Mouse (Mus musculus): ENCODE measurements around the gene Plekhh1. TPM values are rescaled to one million over a fixed set of nuclear protein-coding genes. Genes with fewer than 3 reads are reported as not detected.

Gene Plekhh1
- polyA plus RNA-seq, 1 experiment from 2014 or later: 3.1 TPM

DNA sequence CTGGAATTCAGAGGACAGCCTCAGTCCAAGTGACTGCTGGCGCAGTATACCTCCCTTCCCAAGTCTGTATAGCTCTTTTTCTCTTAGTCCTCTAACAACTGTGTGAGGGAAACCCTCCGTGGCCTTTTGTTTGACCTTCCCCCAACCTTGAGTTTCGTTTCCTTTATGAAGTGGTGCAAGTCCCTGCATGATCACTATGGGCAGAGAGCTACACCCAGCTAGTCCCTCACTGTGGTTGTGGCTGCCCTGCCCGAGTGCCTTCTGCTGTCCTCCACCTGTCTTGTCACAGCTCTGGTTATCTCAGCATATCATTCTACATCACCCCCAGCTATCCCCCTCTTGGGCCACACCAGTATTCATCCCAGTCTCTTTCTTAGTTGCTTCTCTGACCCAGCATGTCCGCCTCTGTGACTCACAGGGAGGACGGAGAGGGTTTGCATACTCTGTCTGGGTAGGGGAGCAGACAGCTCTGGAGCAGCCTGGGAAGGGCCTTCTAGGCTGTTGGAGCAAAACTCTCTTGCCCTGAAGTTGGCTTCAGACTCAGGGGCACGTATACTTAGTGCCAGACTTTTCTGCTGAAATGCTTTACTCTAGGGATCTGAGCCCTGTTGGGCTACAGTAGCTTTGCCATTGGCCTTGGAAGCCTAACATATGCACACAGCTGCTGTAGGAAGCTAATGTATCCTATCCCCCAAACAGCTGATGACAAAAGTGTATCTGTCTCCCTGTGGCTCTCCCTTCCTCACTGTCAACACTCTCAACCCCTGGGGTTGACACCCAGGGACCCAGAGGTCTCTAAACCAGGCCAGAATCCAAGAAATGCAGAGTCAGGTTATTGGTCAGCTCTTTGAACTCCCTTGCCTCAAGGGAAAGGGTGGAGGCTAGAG lies 32.0 kb downstream of the Plekhh1 start:
- WGBS: 59% methylated on average over 7 of the region's 7 CpGs
- H3K27ac ChIP-seq (ENCODE audit: low read length): no peak overlapping the region; the same call in 1 of the 2 replicates

DNA sequence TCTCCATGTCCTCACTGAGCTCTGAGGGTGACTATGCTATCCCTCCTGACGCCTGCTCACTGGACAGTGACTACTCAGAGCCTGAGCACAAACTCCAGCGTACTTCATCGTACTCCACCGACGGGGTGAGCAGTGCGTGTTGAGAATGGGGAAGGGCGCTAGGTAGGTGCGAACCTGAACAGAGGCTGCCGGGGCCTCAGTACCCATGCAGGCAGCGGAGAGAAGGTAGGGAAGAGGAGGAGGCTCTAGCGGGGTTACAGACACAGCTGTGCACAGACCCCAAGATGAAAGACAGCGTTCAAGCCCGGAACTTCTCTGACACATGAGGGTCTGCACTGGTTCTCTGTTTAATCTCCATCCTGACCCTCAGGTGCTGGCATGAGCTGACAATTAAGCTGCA lies 35.5 kb downstream of the Plekhh1 start:
- Histone ChIP-seq H3K4me2 (ENCODE audit: low read depth, low read length) (no peak overlapping the region), H3K4me1 (replicated peaks; ENCODE audit: control insufficient read depth, insufficient read depth, low read length) (peaks cover 6% of the 10 kb centered on the region; the same call in 1 of the 2 replicates), H3K9ac (ENCODE audit: low read length) (no peak overlapping the region), H3K27me3 (ENCODE audit: control insufficient read depth, insufficient read depth, low read depth, low read length) (no peaks in the 10 kb centered on the region), H3K9me3 (ENCODE audit: control insufficient read depth, low read length) (no peaks in the 10 kb centered on the region), H3K36me3 (ENCODE audit: control insufficient read depth, insufficient read depth, low read length) (0 out of 2 replicates have a peak, but pooled peaks cover 2% of the 10 kb centered on the region), H3K27ac (ENCODE audit: low read length) (no peak overlapping the region), H3K4me3 (ENCODE audit: low read length) (no peak overlapping the region)
- no peak for ATAC-seq (ENCODE audit: low read depth)
- 87% methylated on average over 13 of the region's 13 CpGs for whole genome bisulfite sequencing

More for the DNA sequence above, 32.0 kb downstream of the Plekhh1 start:
- Histone ChIP-seq H3K4me1 (replicated peaks; ENCODE audit: control insufficient read depth, insufficient read depth, low read length) (peaks cover 6% of the 10 kb centered on the region; the same call in 1 of the 2 replicates), H3K4me3 (ENCODE audit: low read length) (no peak overlapping the region), H3K27me3 (ENCODE audit: control insufficient read depth, insufficient read depth, low read depth, low read length) (no peaks in the 10 kb centered on the region), H3K4me2 (ENCODE audit: low read depth, low read length) (no peak overlapping the region), H3K9ac (ENCODE audit: low read length) (no peak overlapping the region), H3K36me3 (ENCODE audit: control insufficient read depth, insufficient read depth, low read length) (no peaks in the 10 kb centered on the region), H3K9me3 (ENCODE audit: control insufficient read depth, low read length) (no peaks in the 10 kb centered on the region)
- peak; percentile 57; the same call in 1 of the 2 replicates for ATAC-seq (ENCODE audit: low read depth)

DNA sequence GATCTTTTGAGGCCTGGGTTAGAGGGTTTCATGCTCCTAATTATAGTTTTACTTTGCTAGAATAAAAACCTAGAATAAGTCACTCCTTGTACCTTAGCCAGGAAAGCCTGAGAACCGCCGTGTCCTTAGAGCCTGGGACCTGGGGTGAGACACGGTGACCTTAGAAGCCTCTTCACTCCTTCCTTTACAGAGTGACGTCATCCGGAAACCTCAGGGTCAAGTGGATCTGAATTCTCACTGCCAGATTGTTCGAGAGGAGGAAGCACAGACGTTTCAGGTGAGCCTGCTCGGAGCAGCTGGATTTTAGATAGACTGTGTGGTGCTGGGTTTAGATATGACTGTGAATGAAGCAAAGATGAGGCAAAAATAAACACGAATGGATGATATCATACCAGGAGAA lies 37.5 kb downstream of the Plekhh1 start:
- no peaks in the 10 kb centered on the region for H3K27me3 ChIP-seq (ENCODE audit: control insufficient read depth, insufficient read depth, low read depth, low read length)
- H3K27ac ChIP-seq (ENCODE audit: low read length): no peak overlapping the region
- H3K9ac ChIP-seq (ENCODE audit: low read length): no peak overlapping the region
- no peaks in the 10 kb centered on the region for H3K9me3 ChIP-seq (ENCODE audit: control insufficient read depth, low read length)
- 0 out of 2 replicates have a peak, but pooled peaks cover 2% of the 10 kb centered on the region for H3K36me3 ChIP-seq (ENCODE audit: control insufficient read depth, insufficient read depth, low read length)
- 54% methylated on average over 9 of the region's 9 CpGs for WGBS
- no peaks in the 10 kb centered on the region for H3K4me1 ChIP-seq (replicated peaks; ENCODE audit: control insufficient read depth, insufficient read depth, low read length)
- ATAC-seq (ENCODE audit: low read depth): no peak
- no peak overlapping the region for H3K4me3 ChIP-seq (ENCODE audit: low read length)
- H3K4me2 ChIP-seq (ENCODE audit: low read depth, low read length): no peak overlapping the region

DNA sequence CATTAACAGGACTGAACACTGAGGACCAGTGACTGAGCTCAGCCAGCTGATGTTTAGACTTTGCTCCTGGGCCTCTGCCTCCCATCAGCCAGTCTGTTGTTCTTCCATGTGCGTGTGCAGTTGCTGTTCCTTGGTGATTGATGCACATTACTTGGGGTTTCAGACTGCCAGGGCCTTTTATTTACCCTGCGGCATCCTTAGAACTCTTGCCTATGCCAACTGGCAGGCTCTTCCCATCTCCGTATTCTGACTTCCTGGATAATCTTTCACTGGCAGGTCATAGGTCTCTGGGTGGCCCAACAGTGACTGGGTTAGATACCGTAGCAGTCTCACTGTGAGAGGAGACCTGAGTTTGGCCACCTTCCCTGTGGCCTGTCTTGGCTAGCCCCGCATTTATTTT lies 38.6 kb downstream of the Plekhh1 start:
- H3K27ac ChIP-seq (ENCODE audit: low read length): no peak overlapping the region
- no peaks in the 10 kb centered on the region for H3K27me3 ChIP-seq (ENCODE audit: control insufficient read depth, insufficient read depth, low read depth, low read length)
- H3K4me2 ChIP-seq (ENCODE audit: low read depth, low read length): no peak overlapping the region
- H3K36me3 ChIP-seq (ENCODE audit: control insufficient read depth, insufficient read depth, low read length): 0 out of 2 replicates have a peak, but pooled peaks cover 2% of the 10 kb centered on the region
- WGBS: 81% methylated on average over 5 of the region's 5 CpGs
- no peaks in the 10 kb centered on the region for H3K9me3 ChIP-seq (ENCODE audit: control insufficient read depth, low read length)
- no peak overlapping the region for H3K9ac ChIP-seq (ENCODE audit: low read length)
- no peaks in the 10 kb centered on the region for H3K4me1 ChIP-seq (replicated peaks; ENCODE audit: control insufficient read depth, insufficient read depth, low read length)
- ATAC-seq (ENCODE audit: low read depth): no peak
- H3K4me3 ChIP-seq (ENCODE audit: low read length): no peak overlapping the region

DNA sequence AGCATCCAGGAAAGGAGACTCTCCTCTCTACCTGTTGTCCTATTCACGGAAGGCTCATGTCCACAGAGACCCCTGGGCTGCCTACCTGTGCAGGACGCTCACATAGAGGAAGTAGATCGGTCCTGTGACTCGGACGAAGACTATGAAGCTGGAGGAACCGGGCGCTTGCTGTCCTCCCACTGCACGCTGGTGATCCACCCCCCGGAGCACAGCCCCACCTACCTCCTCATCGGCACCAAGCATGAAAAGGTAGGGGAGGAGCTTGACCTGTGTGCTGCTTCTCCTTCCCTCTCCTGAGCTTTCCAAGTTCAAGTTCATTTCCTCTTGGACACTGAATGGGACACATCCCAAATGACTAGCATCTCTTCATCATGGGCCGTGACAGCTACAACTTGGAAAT lies 39.3 kb downstream of the Plekhh1 start:
- no peak for ATAC-seq (ENCODE audit: low read depth)
- Histone ChIP-seq H3K4me2 (ENCODE audit: low read depth, low read length) (no peak overlapping the region), H3K9ac (ENCODE audit: low read length) (no peak overlapping the region), H3K27me3 (ENCODE audit: control insufficient read depth, insufficient read depth, low read depth, low read length) (no peaks in the 10 kb centered on the region), H3K27ac (ENCODE audit: low read length) (no peak overlapping the region), H3K4me1 (replicated peaks; ENCODE audit: control insufficient read depth, insufficient read depth, low read length) (no peaks in the 10 kb centered on the region), H3K36me3 (ENCODE audit: control insufficient read depth, insufficient read depth, low read length) (0 out of 2 replicates have a peak, but pooled peaks cover 2% of the 10 kb centered on the region), H3K9me3 (ENCODE audit: control insufficient read depth, low read length) (no peaks in the 10 kb centered on the region), H3K4me3 (ENCODE audit: low read length) (no peak overlapping the region)
- 91% methylated on average over 11 of the region's 11 CpGs for WGBS

DNA sequence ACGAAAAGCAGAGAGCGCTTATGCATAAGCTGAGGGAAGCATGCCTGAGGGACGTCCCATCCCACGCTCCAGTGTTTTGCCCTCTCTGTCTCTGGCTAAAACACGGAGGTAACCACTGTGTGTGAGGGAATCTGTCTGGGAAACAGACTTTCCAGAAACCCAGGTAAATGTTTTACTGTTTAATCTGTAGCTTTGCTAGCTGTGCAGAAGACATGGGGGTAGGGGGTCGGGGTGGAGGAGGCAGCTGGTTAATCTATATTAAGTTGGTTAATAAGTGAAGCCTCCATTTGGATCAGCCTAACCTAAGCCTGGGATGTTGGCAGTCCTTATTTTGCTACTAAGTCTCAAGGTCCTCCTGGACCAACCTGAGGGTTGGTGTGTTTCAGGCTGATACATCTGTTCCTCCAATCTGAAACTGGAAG lies 40.2 kb downstream of the Plekhh1 start:
- no peaks in the 10 kb centered on the region for H3K9me3 ChIP-seq (ENCODE audit: control insufficient read depth, low read length)
- no peak overlapping the region for H3K27ac ChIP-seq (ENCODE audit: low read length)
- no peaks in the 10 kb centered on the region for H3K27me3 ChIP-seq (ENCODE audit: control insufficient read depth, insufficient read depth, low read depth, low read length)
- H3K4me1 ChIP-seq (replicated peaks; ENCODE audit: control insufficient read depth, insufficient read depth, low read length): no peaks in the 10 kb centered on the region
- H3K4me3 ChIP-seq (ENCODE audit: low read length): no peak overlapping the region
- no peak overlapping the region for H3K9ac ChIP-seq (ENCODE audit: low read length)
- H3K4me2 ChIP-seq (ENCODE audit: low read depth, low read length): no peak overlapping the region
- 88% methylated on average over 6 of the region's 6 CpGs for WGBS
- no peak for ATAC-seq (ENCODE audit: low read depth)
- 0 out of 2 replicates have a peak, but pooled peaks cover 5% of the 10 kb centered on the region for H3K36me3 ChIP-seq (ENCODE audit: control insufficient read depth, insufficient read depth, low read length)

DNA sequence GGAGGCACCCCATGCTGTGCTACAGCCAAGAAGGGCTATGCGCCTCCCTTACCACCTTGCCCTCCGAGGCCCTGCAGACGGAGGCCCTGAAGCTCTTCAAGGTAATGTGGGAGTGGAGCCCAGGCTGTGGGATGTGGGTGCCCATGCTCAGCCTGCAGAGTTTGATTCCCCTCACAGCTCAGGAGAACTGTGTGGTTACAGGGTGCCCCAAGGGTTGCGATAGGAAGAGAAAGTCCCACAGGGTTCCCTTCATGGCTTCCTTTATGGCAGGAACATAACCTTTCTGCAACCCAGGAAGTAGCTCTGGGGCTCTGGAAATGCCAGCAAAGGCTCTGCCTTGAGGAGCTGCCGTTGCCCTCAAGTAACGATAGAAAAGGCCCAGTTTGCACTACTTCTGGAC lies 41.0 kb downstream of the Plekhh1 start:
- H3K27ac ChIP-seq (ENCODE audit: low read length): no peak overlapping the region

DNA sequence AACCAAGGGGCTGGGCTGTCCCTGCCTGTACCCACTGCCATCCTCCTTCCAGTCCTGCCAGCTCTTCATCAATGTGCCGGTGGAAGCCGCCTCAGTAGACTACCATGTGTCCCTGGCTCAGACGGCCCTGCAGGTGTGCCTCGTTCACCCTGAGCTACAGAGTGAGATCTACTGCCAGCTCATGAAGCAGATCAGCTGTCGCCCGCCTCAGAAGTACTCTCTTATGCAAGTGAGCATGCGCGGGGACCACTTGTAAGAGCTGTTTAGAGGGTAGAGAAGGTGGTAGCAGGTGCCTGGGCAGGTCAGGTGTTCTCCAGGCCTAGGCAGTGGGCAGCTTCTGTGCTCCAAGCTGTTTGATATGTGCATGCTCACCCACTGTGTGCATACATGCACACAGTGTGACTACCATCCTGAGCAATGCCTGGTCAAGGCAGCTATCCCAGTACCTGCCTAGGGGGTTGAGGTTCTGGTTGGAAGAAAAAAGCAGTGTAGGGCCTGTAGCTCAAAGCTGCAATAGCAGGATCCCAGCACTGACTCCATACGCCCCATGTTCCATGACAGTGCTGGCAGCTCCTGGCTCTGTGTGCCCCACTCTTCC lies 41.9 kb downstream of the Plekhh1 start:
- 0 out of 2 replicates have a peak, but pooled peaks cover 5% of the 10 kb centered on the region for H3K36me3 ChIP-seq (ENCODE audit: control insufficient read depth, insufficient read depth, low read length)
- no peak overlapping the region for H3K4me3 ChIP-seq (ENCODE audit: low read length)
- H3K27ac ChIP-seq (ENCODE audit: low read length): no peak overlapping the region
- H3K27me3 ChIP-seq (ENCODE audit: control insufficient read depth, insufficient read depth, low read depth, low read length): no peaks in the 10 kb centered on the region
- no peak for ATAC-seq (ENCODE audit: low read depth)
- H3K4me1 ChIP-seq (replicated peaks; ENCODE audit: control insufficient read depth, insufficient read depth, low read length): no peaks in the 10 kb centered on the region
- WGBS: 64% methylated on average over 9 of the region's 9 CpGs
- no peak overlapping the region for H3K4me2 ChIP-seq (ENCODE audit: low read depth, low read length)
- no peak overlapping the region for H3K9ac ChIP-seq (ENCODE audit: low read length)
- H3K9me3 ChIP-seq (ENCODE audit: control insufficient read depth, low read length): no peaks in the 10 kb centered on the region

More for the DNA sequence above, 41.0 kb downstream of the Plekhh1 start:
- WGBS: 87% methylated on average over 6 of the region's 6 CpGs
- Histone ChIP-seq H3K27me3 (ENCODE audit: control insufficient read depth, insufficient read depth, low read depth, low read length) (no peaks in the 10 kb centered on the region), H3K9ac (ENCODE audit: low read length) (no peak overlapping the region), H3K4me1 (replicated peaks; ENCODE audit: control insufficient read depth, insufficient read depth, low read length) (no peaks in the 10 kb centered on the region), H3K9me3 (ENCODE audit: control insufficient read depth, low read length) (no peaks in the 10 kb centered on the region), H3K4me3 (ENCODE audit: low read length) (no peak overlapping the region), H3K36me3 (ENCODE audit: control insufficient read depth, insufficient read depth, low read length) (0 out of 2 replicates have a peak, but pooled peaks cover 5% of the 10 kb centered on the region), H3K4me2 (ENCODE audit: low read depth, low read length) (no peak overlapping the region)
- no peak for ATAC-seq (ENCODE audit: low read depth)

DNA sequence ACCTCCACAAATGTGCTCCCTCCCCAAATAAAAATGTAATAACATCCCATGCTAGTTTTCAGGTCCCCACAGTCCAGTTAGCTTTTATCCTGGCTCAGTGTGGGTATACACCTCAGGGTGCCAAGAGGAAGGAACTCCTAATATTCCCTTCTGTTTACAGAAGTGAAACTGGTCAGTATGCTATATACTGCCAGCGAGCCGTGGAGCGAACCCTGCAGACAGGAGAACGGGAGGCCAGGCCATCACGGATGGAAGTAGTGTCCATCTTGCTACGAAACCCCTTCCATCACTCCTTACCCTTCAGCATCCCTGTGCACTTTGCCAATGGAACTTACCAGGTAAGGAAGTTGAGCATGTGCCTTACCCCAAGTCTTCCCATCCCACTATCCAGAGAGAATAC lies 43.6 kb downstream of the Plekhh1 start:
- no peaks in the 10 kb centered on the region for H3K4me1 ChIP-seq (replicated peaks; ENCODE audit: control insufficient read depth, insufficient read depth, low read length)
- H3K36me3 ChIP-seq (ENCODE audit: control insufficient read depth, insufficient read depth, low read length): peaks cover 9% of the 10 kb centered on the region
- no peak overlapping the region for H3K4me3 ChIP-seq (ENCODE audit: low read length)
- H3K4me2 ChIP-seq (ENCODE audit: low read depth, low read length): no peak overlapping the region
- H3K9me3 ChIP-seq (ENCODE audit: control insufficient read depth, low read length): no peaks in the 10 kb centered on the region
- ATAC-seq (ENCODE audit: low read depth): no peak
- H3K9ac ChIP-seq (ENCODE audit: low read length): no peak overlapping the region
- H3K27ac ChIP-seq (ENCODE audit: low read length): no peak overlapping the region
- H3K27me3 ChIP-seq (ENCODE audit: control insufficient read depth, insufficient read depth, low read depth, low read length): no peaks in the 10 kb centered on the region
- 84% methylated on average over 6 of the region's 6 CpGs for WGBS
